ENCODE assay signal across 12 mouse cellular contexts in the genomic region with DNA sequence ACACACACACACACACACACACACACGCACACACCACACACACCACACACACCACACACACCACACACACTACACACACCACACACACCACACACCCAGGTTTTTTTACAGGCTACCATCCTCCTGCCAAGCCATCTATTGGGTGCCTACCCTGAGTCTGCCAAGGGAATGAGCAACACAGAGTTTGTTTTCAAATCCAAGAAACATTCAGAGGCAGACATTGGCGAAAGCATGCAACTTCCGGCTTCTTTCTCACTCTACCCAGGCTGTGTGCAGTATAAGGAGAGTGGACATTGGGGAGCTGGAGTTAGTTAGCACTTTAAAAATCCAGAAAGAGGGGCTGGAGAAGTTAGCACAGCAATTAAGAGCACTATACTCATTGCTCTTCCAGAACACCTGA. TPM values are rescaled to one million over a fixed set of nuclear protein-coding genes. Genes with fewer than 3 reads are reported as not detected.
DNase-seq lines count a peak whose midpoint lies in the region; ATAC-seq and TF ChIP-seq lines count a peak whose summit lies in the region.
"Had no signal": no experiment of that assay in that cellular context is flagged by ENCODE, and none has a peak within 500 bp of the region (broad histone marks: within the 10 kb centered on the region; RNA-seq: fewer than 3 reads in every experiment).

No protein-coding gene starts in this region.

- H3K4me3 ChIP-seq in midbrain, embryonic 10.5 days: no peak overlapping the region
- H3K4me3 ChIP-seq in midbrain, postnatal 0 days (ENCODE audit: low read depth, low read length): no peak overlapping the region
- H3K4me3 ChIP-seq in hindbrain, embryonic 13.5 days: no peak overlapping the region
- H3K4me3 ChIP-seq in neural tube, embryonic 15.5 days (replicated peaks): no peak overlapping the region
- H3K4me3 ChIP-seq in heart, adult 2 months: no peak overlapping the region
- H3K4me3 ChIP-seq: heart, embryonic 13.5 days; limb, embryonic 12.5 days; lung, embryonic 15.5 days had no signal

- H3K36me3 ChIP-seq in midbrain, embryonic 10.5 days: no peaks in the 10 kb centered on the region
- no peaks in the 10 kb centered on the region for H3K36me3 ChIP-seq in midbrain, postnatal 0 days (ENCODE audit: insufficient read depth, low read length)
- no peaks in the 10 kb centered on the region for H3K36me3 ChIP-seq in hindbrain, embryonic 13.5 days
- H3K36me3 ChIP-seq in neural tube, embryonic 15.5 days: no peaks in the 10 kb centered on the region
- H3K36me3 ChIP-seq in heart, adult 2 months (ENCODE audit: control insufficient read depth, insufficient read depth, low read length): no peaks in the 10 kb centered on the region
- H3K36me3 ChIP-seq: heart, embryonic 13.5 days; limb, embryonic 12.5 days; lung, embryonic 15.5 days had no signal

- TF ChIP-seq EP300 in heart, adult 2 months (IDR thresholded peaks at IDR 0.05; ENCODE audit: insufficient read depth, low read depth, low read length): no peak

- no peaks in the 10 kb centered on the region for H3K9me3 ChIP-seq in midbrain, embryonic 10.5 days (replicated peaks)
- H3K9me3 ChIP-seq in midbrain, postnatal 0 days (ENCODE audit: low read length): no peaks in the 10 kb centered on the region
- H3K9me3 ChIP-seq in hindbrain, embryonic 13.5 days: no peaks in the 10 kb centered on the region
- H3K9me3 ChIP-seq in neural tube, embryonic 15.5 days (replicated peaks): no peaks in the 10 kb centered on the region
- H3K9me3 ChIP-seq: heart, embryonic 13.5 days; limb, embryonic 12.5 days; lung, embryonic 15.5 days had no signal

- WGBS in midbrain, embryonic 10.5 days: 76% methylated on average over 3 of the region's 3 CpGs
- 70% methylated on average over 2 of the region's 3 CpGs for WGBS in midbrain, postnatal 0 days
- WGBS in hindbrain, embryonic 13.5 days: 84% methylated on average over 3 of the region's 3 CpGs
- WGBS in neural tube, embryonic 15.5 days: 89% methylated on average over 3 of the region's 3 CpGs
- 79% methylated on average over 3 of the region's 3 CpGs for WGBS in heart, adult 2 months

- no peak overlapping the region for H3K4me2 ChIP-seq in midbrain, postnatal 0 days (ENCODE audit: low read depth, low read length, poor library complexity, severe bottlenecking)
- no peak overlapping the region for H3K4me2 ChIP-seq in hindbrain, embryonic 13.5 days
- no peak overlapping the region for H3K4me2 ChIP-seq in neural tube, embryonic 15.5 days
- H3K4me2 ChIP-seq: heart, embryonic 13.5 days; lung, embryonic 15.5 days had no signal

- intact Hi-C loops in heart, adult 2 months (cut with DNase I): no loop called here

- no peak for ATAC-seq in midbrain, postnatal 0 days (ENCODE audit: low FRiP score)
- ATAC-seq in hindbrain, embryonic 13.5 days (ENCODE audit: low FRiP score): no peak
- no peak for ATAC-seq in neural tube, embryonic 15.5 days (ENCODE audit: low FRiP score)
- ATAC-seq: inflammation-experienced regulatory T-cells, adult 6 months had no signal

- no peak for TF ChIP-seq POLR2A in heart, adult 2 months (IDR thresholded peaks at IDR 0.05; ENCODE audit: insufficient read depth, low read depth, low read length)

- peak; percentile 35 for DNase-seq in cerebellum, adult 11 months
- no peak for DNase-seq in cerebellum, adult 11-12 months
- DNase-seq in midbrain, embryonic 10.5 days (ENCODE audit: low spot score): no peak
- DNase-seq in midbrain, postnatal 0 days (ENCODE audit: low spot score): no peak
- no peak for DNase-seq in thymus, postnatal 4 days
- DNase-seq in heart, adult 2 months: no peak

- peak overlapping the region; percentile 87 for H3K27ac ChIP-seq in midbrain, embryonic 10.5 days (replicated peaks)
- H3K27ac ChIP-seq in midbrain, postnatal 0 days (ENCODE audit: low read depth, low read length): no peak overlapping the region
- peak overlapping the region; percentile 62 for H3K27ac ChIP-seq in hindbrain, embryonic 13.5 days
- 0 out of 2 replicates have a peak overlapping the region, but pooled peaks have one; percentile 23 for H3K27ac ChIP-seq in neural tube, embryonic 15.5 days (replicated peaks)
- H3K27ac ChIP-seq in heart, adult 2 months: no peak overlapping the region
- H3K27ac ChIP-seq: heart, embryonic 13.5 days; lung, embryonic 15.5 days had no signal

- H3K9ac ChIP-seq in midbrain, postnatal 0 days (replicated peaks; ENCODE audit: low read length, poor library complexity, severe bottlenecking): no peak overlapping the region
- no peak overlapping the region for H3K9ac ChIP-seq in hindbrain, embryonic 13.5 days
- H3K9ac ChIP-seq in neural tube, embryonic 15.5 days (replicated peaks): no peak overlapping the region
- no peak overlapping the region for H3K9ac ChIP-seq in heart, adult 2 months (ENCODE audit: low read depth, low read length)
- H3K9ac ChIP-seq: heart, embryonic 13.5 days; limb, embryonic 12.5 days; lung, embryonic 15.5 days had no signal

- no peaks in the 10 kb centered on the region for H3K27me3 ChIP-seq in midbrain, embryonic 10.5 days (ENCODE audit: low read depth, poor library complexity, severe bottlenecking)
- H3K27me3 ChIP-seq in midbrain, postnatal 0 days (ENCODE audit: insufficient read depth, low read length): no peaks in the 10 kb centered on the region
- no peaks in the 10 kb centered on the region for H3K27me3 ChIP-seq in hindbrain, embryonic 13.5 days
- no peaks in the 10 kb centered on the region for H3K27me3 ChIP-seq in neural tube, embryonic 15.5 days (replicated peaks)
- no peaks in the 10 kb centered on the region for H3K27me3 ChIP-seq in heart, adult 2 months (ENCODE audit: control insufficient read depth, insufficient read depth, low read length)
- H3K27me3 ChIP-seq: heart, embryonic 13.5 days; limb, embryonic 12.5 days; lung, embryonic 15.5 days had no signal

- no peak for TF ChIP-seq CTCF in midbrain, postnatal 0 days (IDR thresholded peaks at IDR 0.05)
- TF ChIP-seq CTCF in heart, adult 2 months (IDR thresholded peaks at IDR 0.05): no peak

- H3K4me1 ChIP-seq in midbrain, embryonic 10.5 days: peaks cover 37% of the 10 kb centered on the region
- peaks cover 8% of the 10 kb centered on the region; the same call in 1 of the 2 replicates for H3K4me1 ChIP-seq in midbrain, postnatal 0 days (ENCODE audit: insufficient read depth, low read length)
- peaks cover 18% of the 10 kb centered on the region for H3K4me1 ChIP-seq in hindbrain, embryonic 13.5 days (replicated peaks)
- peaks cover 15% of the 10 kb centered on the region for H3K4me1 ChIP-seq in neural tube, embryonic 15.5 days
- H3K4me1 ChIP-seq in heart, adult 2 months (ENCODE audit: control insufficient read depth, insufficient read depth, low read length): no peaks in the 10 kb centered on the region

- no peaks in the 10 kb centered on the region for H3K79me2 ChIP-seq in heart, adult 2 months (replicated peaks; ENCODE audit: control insufficient read depth, insufficient read depth, low read length)

RNA-seq across cellular contexts. Expression of a gene that starts 23.3 kb away (rescaled TPM):
- polyA plus RNA-seq in midbrain, embryonic 10.5 days (2016; fragmentation: Nextera tagmentation; extraction: Ambion mirVana): 37.2 and 37.9 TPM in 2 replicates
- 38.1 and 47.0 TPM in 2 replicates for total RNA-seq in midbrain, postnatal 0 days (2014; rRNA removed)
- polyA plus RNA-seq in midbrain, postnatal 0 days (2015; fragmentation: Nextera tagmentation; extraction: Ambion mirVana): 44.1 and 44.9 TPM in 2 replicates
- polyA plus RNA-seq in hindbrain, embryonic 13.5 days (2015; fragmentation: Nextera tagmentation; extraction: Ambion mirVana): 30.9 and 34.9 TPM in 2 replicates
- 37.9 and 39.2 TPM in 2 replicates for polyA plus RNA-seq in neural tube, embryonic 15.5 days (2015; fragmentation: Nextera tagmentation; extraction: Ambion mirVana)
- 1 to 10 TPM; 4.0 to 5.7 TPM for total RNA-seq in heart, adult 2 months (2021)
- 14.3 and 17.4 TPM in 2 replicates for polyA plus RNA-seq in heart, adult 2 months (2012; rRNA removed)

RNA-seq across cellular contexts. Expression of a gene that starts 47.0 kb away (rescaled TPM):
- polyA plus RNA-seq in midbrain, embryonic 10.5 days (2016; fragmentation: Nextera tagmentation; extraction: Ambion mirVana): 83.1 and 85.4 TPM in 2 replicates
- total RNA-seq in midbrain, postnatal 0 days (2014; rRNA removed): 50.0 and 52.4 TPM in 2 replicates
- 74.4 and 76.3 TPM in 2 replicates for polyA plus RNA-seq in midbrain, postnatal 0 days (2015; fragmentation: Nextera tagmentation; extraction: Ambion mirVana)
- 72.2 and 78.2 TPM in 2 replicates for polyA plus RNA-seq in hindbrain, embryonic 13.5 days (2015; fragmentation: Nextera tagmentation; extraction: Ambion mirVana)
- polyA plus RNA-seq in neural tube, embryonic 15.5 days (2015; fragmentation: Nextera tagmentation; extraction: Ambion mirVana): 98.8 and 103 TPM in 2 replicates
- 1 to 10 TPM; 3.8 TPM for total RNA-seq in heart, adult 2 months (2021)
- 4.0 and 4.9 TPM in 2 replicates for polyA plus RNA-seq in heart, adult 2 months (2012; rRNA removed)

Comparison
In these comparisons a context has a peak if more than half of its experiments do, and no peak if none do; other contexts are left out.
1. H3K27ac ChIP-seq: peak in midbrain, embryonic 10.5 days (single experiment), hindbrain, embryonic 13.5 days (single experiment) and neural tube, embryonic 15.5 days (single experiment); none in midbrain, postnatal 0 days (single experiment) and heart, adult 2 months (single experiment).
2. RNA of a gene that starts 47.0 kb away (polyA plus RNA-seq): 98.8 to 103 TPM in neural tube, embryonic 15.5 days, 83.1 to 85.4 TPM in midbrain, embryonic 10.5 days, 74.4 to 76.3 TPM in midbrain, postnatal 0 days and 72.2 to 78.2 TPM in hindbrain, embryonic 13.5 days; 4.0 to 4.9 TPM in heart, adult 2 months; every median in the first group is over 10 times any median in the second.